Mouse (Mus musculus): ENCODE data around the gene Olfr1173. TPM values are rescaled to one million over a fixed set of nuclear protein-coding genes. Genes with fewer than 3 reads are reported as not detected.

Gene Olfr1173
- 0.10 and 0.24 TPM in 2 replicates for polyA plus RNA-seq (2011; ENCODE audit: insufficient read depth, insufficient read length, low read depth, missing spikeins)

DNA sequence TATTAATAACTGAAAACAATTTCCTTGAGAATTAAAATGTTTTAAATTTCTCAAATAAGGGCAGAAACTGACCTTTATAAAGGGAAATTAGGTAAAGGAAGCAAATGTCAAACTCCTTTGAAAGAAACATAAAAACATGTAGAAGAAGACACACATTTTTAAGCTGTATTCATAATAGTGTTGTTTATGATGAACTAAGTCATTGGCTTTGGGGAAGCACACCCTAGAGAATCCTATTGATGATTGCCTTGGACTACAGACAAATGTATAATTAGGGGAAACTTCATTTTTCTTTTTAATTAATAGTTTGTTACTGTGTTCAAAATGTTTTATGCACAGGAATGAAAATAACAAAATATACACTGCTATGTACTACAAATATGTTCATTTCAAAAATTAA lies at the start of gene Olfr1173:
Olfr1173 (minus strand) TSS at position 101 of the 400 bp plus-strand sequence.
- no peaks in the 10 kb centered on the region for H3K9me3 ChIP-seq (replicated peaks; ENCODE audit: control insufficient read depth, insufficient read depth, low read length, poor library complexity, severe bottlenecking)
- no peaks in the 10 kb centered on the region for H3K4me1 ChIP-seq (ENCODE audit: control insufficient read depth, insufficient read depth, low read length)
- H3K4me3 ChIP-seq (ENCODE audit: low read depth, low read length), result no peak within 1 kb of the TSS
- no peak for TF ChIP-seq EP300 (IDR thresholded peaks at IDR 0.05; ENCODE audit: insufficient read depth, low read depth, low read length)
- H3K27ac ChIP-seq (ENCODE audit: insufficient read depth, low read length), result no peak within 1 kb of the TSS
- H3K9ac ChIP-seq (ENCODE audit: low read depth, poor library complexity, severe bottlenecking), result no peak within 1 kb of the TSS
- no peaks in the 10 kb centered on the region for H3K27me3 ChIP-seq (ENCODE audit: control insufficient read depth, insufficient read depth, low read length, poor library complexity, severe bottlenecking)
- no peaks in the 10 kb centered on the region for H3K36me3 ChIP-seq (ENCODE audit: control insufficient read depth, insufficient read depth, low read length, poor library complexity, severe bottlenecking)

DNA sequence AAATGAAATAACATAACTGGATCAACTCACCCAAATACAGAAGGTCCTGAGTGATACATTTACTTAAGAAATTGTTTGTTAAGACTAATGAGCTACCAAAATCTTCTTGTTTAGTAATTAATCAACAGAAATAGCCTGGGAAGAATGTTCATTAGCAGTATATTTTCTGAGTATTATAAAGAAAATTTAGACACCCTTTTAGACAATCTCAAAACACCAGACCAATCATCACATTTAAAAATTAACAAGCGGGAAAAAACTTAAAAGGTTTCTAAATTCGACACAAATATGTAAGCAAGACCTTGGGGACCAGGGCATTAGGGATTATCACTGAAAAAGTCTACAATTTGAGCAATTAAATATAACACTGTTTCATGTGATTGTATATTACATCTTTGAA lies 47.4 kb upstream of the Olfr1173 start, which contains the start of gene Olfr1175-ps:
Olfr1175-ps (minus strand) TSS at position 101 of the 400 bp plus-strand sequence.
- Histone ChIP-seq H3K4me3 (ENCODE audit: low read depth, low read length) (no peak within 1 kb of the TSS), H3K27ac (ENCODE audit: insufficient read depth, low read length) (no peak within 1 kb of the TSS), H3K4me1 (ENCODE audit: control insufficient read depth, insufficient read depth, low read length) (no peaks in the 10 kb centered on the region), H3K36me3 (ENCODE audit: control insufficient read depth, insufficient read depth, low read length, poor library complexity, severe bottlenecking) (no peaks in the 10 kb centered on the region), H3K27me3 (ENCODE audit: control insufficient read depth, insufficient read depth, low read length, poor library complexity, severe bottlenecking) (no peaks in the 10 kb centered on the region), H3K9me3 (replicated peaks; ENCODE audit: control insufficient read depth, insufficient read depth, low read length, poor library complexity, severe bottlenecking) (no peaks in the 10 kb centered on the region), H3K9ac (ENCODE audit: low read depth, poor library complexity, severe bottlenecking) (no peak within 1 kb of the TSS)
- TF ChIP-seq CTCF (IDR thresholded peaks at IDR 0.05; ENCODE audit: low read depth, low read length) (no peak), EP300 (IDR thresholded peaks at IDR 0.05; ENCODE audit: insufficient read depth, low read depth, low read length) (no peak), POLR2A (IDR thresholded peaks at IDR 0.05; ENCODE audit: insufficient read depth, low read length) (no peak)

DNA sequence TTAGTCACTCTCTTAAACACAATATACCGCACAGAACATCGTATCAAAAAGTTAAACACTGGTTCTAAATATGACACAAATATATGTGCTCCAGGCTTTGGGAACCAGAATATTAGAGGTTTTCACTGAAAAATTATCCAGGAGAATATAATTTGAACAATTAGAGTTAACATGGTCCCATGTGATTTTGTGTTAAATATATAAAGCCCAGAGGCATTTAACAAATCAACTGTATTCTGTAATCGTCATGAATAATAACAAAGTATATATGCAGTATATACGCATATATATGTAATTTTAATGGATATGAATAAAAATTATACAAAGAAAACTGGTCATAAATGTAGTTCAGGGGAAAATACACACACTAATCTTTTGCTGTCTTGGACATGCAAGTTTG lies 35.4 kb upstream of the Olfr1173 start, which contains the start of gene Olfr1174-ps:
Olfr1174-ps (minus strand) TSS at position 101 of the 400 bp plus-strand sequence.
- Histone ChIP-seq H3K4me3 (ENCODE audit: low read depth, low read length) (no peak within 1 kb of the TSS), H3K27me3 (ENCODE audit: control insufficient read depth, insufficient read depth, low read length, poor library complexity, severe bottlenecking) (no peaks in the 10 kb centered on the region), H3K4me1 (ENCODE audit: control insufficient read depth, insufficient read depth, low read length) (no peaks in the 10 kb centered on the region), H3K27ac (ENCODE audit: insufficient read depth, low read length) (no peak within 1 kb of the TSS), H3K9me3 (replicated peaks; ENCODE audit: control insufficient read depth, insufficient read depth, low read length, poor library complexity, severe bottlenecking) (no peaks in the 10 kb centered on the region), H3K36me3 (ENCODE audit: control insufficient read depth, insufficient read depth, low read length, poor library complexity, severe bottlenecking) (no peaks in the 10 kb centered on the region), H3K9ac (ENCODE audit: low read depth, poor library complexity, severe bottlenecking) (no peak within 1 kb of the TSS)
- no peak for TF ChIP-seq CTCF (IDR thresholded peaks at IDR 0.05; ENCODE audit: low read depth, low read length)
- TF ChIP-seq POLR2A (IDR thresholded peaks at IDR 0.05; ENCODE audit: insufficient read depth, low read length), result no peak
- no peak for TF ChIP-seq EP300 (IDR thresholded peaks at IDR 0.05; ENCODE audit: insufficient read depth, low read depth, low read length)

GRCm38 (mm10) chr2:88228234-88228633 lies 51.4 kb downstream of the Olfr1173 start, which contains the start of gene Olfr1170:
Gene Olfr1170, minus strand, starts transcription at chr2:88228334.
- Histone ChIP-seq H3K27ac (ENCODE audit: insufficient read depth, low read length) (no peak within 1 kb of the TSS), H3K36me3 (ENCODE audit: control insufficient read depth, insufficient read depth, low read length, poor library complexity, severe bottlenecking) (no peaks in the 10 kb centered on the region), H3K9me3 (replicated peaks; ENCODE audit: control insufficient read depth, insufficient read depth, low read length, poor library complexity, severe bottlenecking) (no peaks in the 10 kb centered on the region), H3K4me3 (ENCODE audit: low read depth, low read length) (no peak within 1 kb of the TSS), H3K4me1 (ENCODE audit: control insufficient read depth, insufficient read depth, low read length) (no peaks in the 10 kb centered on the region), H3K27me3 (ENCODE audit: control insufficient read depth, insufficient read depth, low read length, poor library complexity, severe bottlenecking) (no peaks in the 10 kb centered on the region), H3K9ac (ENCODE audit: low read depth, poor library complexity, severe bottlenecking) (no peak within 1 kb of the TSS)
- no peak for TF ChIP-seq POLR2A (IDR thresholded peaks at IDR 0.05; ENCODE audit: insufficient read depth, low read length)
- no peak for TF ChIP-seq CTCF (IDR thresholded peaks at IDR 0.05; ENCODE audit: low read depth, low read length)
- no peak for TF ChIP-seq EP300 (IDR thresholded peaks at IDR 0.05; ENCODE audit: insufficient read depth, low read depth, low read length)

Other genes starting within 250 kb of the Olfr1173 start
- not detected in 2 replicates for gene Olfr73, start 242.2 kb downstream of the Olfr1173 start, polyA plus RNA-seq (2011; ENCODE audit: insufficient read depth, insufficient read length, low read depth, missing spikeins)
- not detected in 2 replicates for gene Olfr1162, start 228.7 kb downstream of the Olfr1173 start, polyA plus RNA-seq (2011; ENCODE audit: insufficient read depth, insufficient read length, low read depth, missing spikeins)
- gene Olfr1163, start 208.0 kb downstream of the Olfr1173 start, polyA plus RNA-seq (2011; ENCODE audit: insufficient read depth, insufficient read length, low read depth, missing spikeins), result not detected in 2 replicates
- not detected in 2 replicates for gene Olfr1164, start 185.9 kb downstream of the Olfr1173 start, polyA plus RNA-seq (2011; ENCODE audit: insufficient read depth, insufficient read length, low read depth, missing spikeins)
- not detected in 2 replicates for gene Olfr1166, start 151.6 kb downstream of the Olfr1173 start, polyA plus RNA-seq (2011; ENCODE audit: insufficient read depth, insufficient read length, low read depth, missing spikeins)
- not detected in 2 replicates for gene Olfr1167, start 124.7 kb downstream of the Olfr1173 start, polyA plus RNA-seq (2011; ENCODE audit: insufficient read depth, insufficient read length, low read depth, missing spikeins)
- not detected in 2 replicates for gene Olfr1168, start 98.0 kb downstream of the Olfr1173 start, polyA plus RNA-seq (2011; ENCODE audit: insufficient read depth, insufficient read length, low read depth, missing spikeins)
- gene Olfr1170, start 51.5 kb downstream of the Olfr1173 start, polyA plus RNA-seq (2011; ENCODE audit: insufficient read depth, insufficient read length, low read depth, missing spikeins), result not detected in 2 replicates
- gene Olfr1174-ps, start 35.3 kb upstream of the Olfr1173 start, polyA plus RNA-seq (2011; ENCODE audit: insufficient read depth, insufficient read length, low read depth, missing spikeins), result not detected in 2 replicates
- not detected in 2 replicates for gene Olfr1175-ps, start 47.3 kb upstream of the Olfr1173 start, polyA plus RNA-seq (2011; ENCODE audit: insufficient read depth, insufficient read length, low read depth, missing spikeins)
- not detected in 2 replicates for gene Olfr1176, start 56.8 kb upstream of the Olfr1173 start, polyA plus RNA-seq (2011; ENCODE audit: insufficient read depth, insufficient read length, low read depth, missing spikeins)
- gene Olfr1177-ps, start 66.6 kb upstream of the Olfr1173 start, polyA plus RNA-seq (2011; ENCODE audit: insufficient read depth, insufficient read length, low read depth, missing spikeins), result not detected in 2 replicates
- not detected in 2 replicates for gene Olfr1178, start 107.2 kb upstream of the Olfr1173 start, polyA plus RNA-seq (2011; ENCODE audit: insufficient read depth, insufficient read length, low read depth, missing spikeins)
- not detected in 2 replicates for gene Olfr1179, start 126.6 kb upstream of the Olfr1173 start, polyA plus RNA-seq (2011; ENCODE audit: insufficient read depth, insufficient read length, low read depth, missing spikeins)
- not detected in 2 replicates for gene Olfr1180, start 139.3 kb upstream of the Olfr1173 start, polyA plus RNA-seq (2011; ENCODE audit: insufficient read depth, insufficient read length, low read depth, missing spikeins)
- gene Olfr1181, start 146.3 kb upstream of the Olfr1173 start, polyA plus RNA-seq (2011; ENCODE audit: insufficient read depth, insufficient read length, low read depth, missing spikeins), result not detected in 2 replicates
- gene Gm13757, start 169.3 kb upstream of the Olfr1173 start, polyA plus RNA-seq (2011; ENCODE audit: insufficient read depth, insufficient read length, low read depth, missing spikeins), result not detected in 2 replicates
- not detected in 2 replicates for gene Olfr1183, start 175.0 kb upstream of the Olfr1173 start, polyA plus RNA-seq (2011; ENCODE audit: insufficient read depth, insufficient read length, low read depth, missing spikeins)
- gene Olfr1184, start 203.7 kb upstream of the Olfr1173 start, polyA plus RNA-seq (2011; ENCODE audit: insufficient read depth, insufficient read length, low read depth, missing spikeins), result not detected in 2 replicates
- not detected in 2 replicates for gene Olfr1185-ps1, start 213.4 kb upstream of the Olfr1173 start, polyA plus RNA-seq (2011; ENCODE audit: insufficient read depth, insufficient read length, low read depth, missing spikeins)
- gene Olfr1186, start 238.7 kb upstream of the Olfr1173 start, polyA plus RNA-seq (2011; ENCODE audit: insufficient read depth, insufficient read length, low read depth, missing spikeins), result not detected in 2 replicates